Mouse (Mus musculus): ENCODE data around the gene Rab3gap1.

- TF ChIP-seq EP300 (IDR thresholded peaks at IDR 0.05; ENCODE audit: insufficient read depth, low read depth, low read length): no peak
- no peak for TF ChIP-seq POLR2A (IDR thresholded peaks at IDR 0.05; ENCODE audit: insufficient read depth, low read depth, low read length)
- TF ChIP-seq CTCF (IDR thresholded peaks at IDR 0.05): no peak
These were observed 113.7 kb downstream of the Rab3gap1 start for GRCm38 (mm10) chr1:127982268-127982667.

Data from heart, adult 2 months (tissue).